Mouse (Mus musculus) C2C12 (cell line): ENCODE measurements around the gene Tnks2.

Experiments used
- CTCF ChIP-seq: IDR thresholded peaks from one replicate; pipeline ENCODE4 v1.5.1; 2011; ENCODE audit not compliant: control insufficient read depth, insufficient read depth, insufficient read length
- USF1 ChIP-seq: IDR thresholded peaks from one replicate; pipeline ENCODE4 v1.6.1; 2011; ENCODE audit warnings: low read depth, mild to moderate bottlenecking, control low read depth, moderate library complexity

- TF ChIP-seq CTCF, result no peak
- no peak for TF ChIP-seq USF1
These were observed 95.8 kb downstream of the Tnks2 start for GRCm38 (mm10) chr19:36929816-36930215.
